Mouse (Mus musculus) liver, embryonic 12.5 days (tissue): ENCODE measurements around the gene Klhl42. TPM values are rescaled to one million over a fixed set of nuclear protein-coding genes. Genes with fewer than 3 reads are reported as not detected.

Experiments used
- ATAC-seq: fragments of 200-750 bp; cut with Nextera tagmentation; 2 replicates; pipeline ENCODE4 v1.8.0; 2017; ENCODE audit warnings: moderate number of reproducible peaks, mild to moderate bottlenecking, moderate library complexity
- H3K27ac ChIP-seq: fragments of 300-500 bp; sonication (generic); 2 replicates; pipeline ENCODE4 v1.5.1; 2016; ENCODE audit warnings: mild to moderate bottlenecking
- H3K27me3 ChIP-seq: fragments of 300-500 bp; sonication (generic); replicated peaks from 2 replicates; pipeline ENCODE4 v1.6.1; 2016; ENCODE audit warnings: mild to moderate bottlenecking, moderate library complexity
- H3K36me3 ChIP-seq: fragments of 300-500 bp; sonication (generic); 2 replicates; pipeline ENCODE4 v1.6.1; 2016; ENCODE audit warnings: mild to moderate bottlenecking, moderate library complexity
- H3K4me1 ChIP-seq: fragments of 300-500 bp; sonication (generic); 2 replicates; pipeline ENCODE4 v1.6.1; 2016
- H3K4me2 ChIP-seq: fragments of 300-500 bp; sonication (generic); 2 replicates; pipeline ENCODE4 v1.6.1; 2016; ENCODE audit warnings: mild to moderate bottlenecking, moderate library complexity
- H3K4me3 ChIP-seq: fragments of 300-500 bp; sonication (generic); 2 replicates; pipeline ENCODE4 v1.5.1; 2016; ENCODE audit warnings: mild to moderate bottlenecking, moderate library complexity
- H3K9ac ChIP-seq: fragments of 300-500 bp; sonication (generic); 2 replicates; pipeline ENCODE4 v1.6.1; 2016; ENCODE audit warnings: mild to moderate bottlenecking, moderate library complexity
- H3K9me3 ChIP-seq: fragments of 300-500 bp; sonication (generic); replicated peaks from 2 replicates; pipeline ENCODE4 v1.6.1; 2016; ENCODE audit warnings: mild to moderate bottlenecking, moderate library complexity
- WGBS: fragments of 180-500 bp; shearing (Covaris S2); methylation state at CpG from one replicate; pipeline ENCODE4 v1.1.7; 2016; ENCODE audit not compliant: insufficient replicate concordance; 5-methylcytosine and 5-hydroxymethylcytosine counted together
- polyA plus RNA-seq: library from polyadenylated mRNA; unstranded; fragments of >200 nt; fragmentation: Nextera tagmentation; extraction: Ambion mirVana; gene quantifications from 2 replicates; pipeline ENCODE4 v1.2.1, GENCODE M21; 2016

The Klhl42 gene
- polyA plus RNA-seq, 1 experiment from 2014 or later: 3.6 TPM

DNA sequence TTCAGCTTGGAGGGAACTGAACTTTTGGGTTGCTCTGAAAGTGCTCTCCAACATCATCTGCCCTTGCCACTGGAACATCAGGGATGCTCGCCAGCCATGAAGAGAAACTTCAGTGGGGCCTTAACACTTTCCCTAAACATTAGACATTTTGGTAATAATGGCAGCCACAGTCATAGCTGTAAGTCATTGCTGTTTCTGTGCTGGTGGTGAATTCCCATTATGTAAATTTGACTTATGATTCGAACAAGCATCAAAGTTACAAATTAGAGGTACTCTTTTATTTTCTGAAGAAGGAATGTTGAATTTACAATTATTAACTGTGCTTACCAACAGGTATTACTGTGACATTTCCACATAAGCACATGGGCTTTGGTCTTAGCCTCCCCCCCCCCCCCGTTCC is 27.0 kb downstream of the Klhl42 start:
- 73% methylated on average over 3 of the region's 3 CpGs for WGBS
- no peak overlapping the region for H3K27ac ChIP-seq

DNA sequence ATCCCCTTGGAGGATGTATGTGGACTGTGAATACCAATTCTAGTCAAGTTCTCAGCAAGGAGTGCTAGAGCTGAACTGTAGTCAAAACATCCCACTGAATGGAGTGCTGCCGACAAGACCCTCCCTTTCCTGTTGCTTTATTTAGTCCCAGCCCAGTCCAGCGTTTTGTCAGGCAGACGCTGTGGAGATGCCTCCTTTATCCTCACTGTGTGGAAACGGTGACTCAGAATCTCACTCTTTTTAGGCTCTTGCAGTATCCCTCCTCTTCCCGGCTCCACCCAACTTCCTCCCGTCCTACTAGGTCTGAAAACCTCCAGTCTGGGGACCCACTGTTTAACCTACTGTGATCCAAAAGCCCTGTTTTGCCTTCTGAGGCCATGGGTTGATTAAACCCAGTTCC is 30.1 kb downstream of the Klhl42 start:
- Histone ChIP-seq H3K9me3 (no peaks in the 10 kb centered on the region), H3K27me3 (no peaks in the 10 kb centered on the region), H3K4me2 (no peak overlapping the region), H3K4me3 (no peak overlapping the region), H3K4me1 (no peaks in the 10 kb centered on the region), H3K9ac (no peak overlapping the region), H3K27ac (no peak overlapping the region), H3K36me3 (no peaks in the 10 kb centered on the region)
- ATAC-seq: no peak
- WGBS: 30% methylated on average over 6 of the region's 6 CpGs

More for the DNA sequence above, 27.0 kb downstream of the Klhl42 start:
- H3K9ac ChIP-seq: no peak overlapping the region
- ATAC-seq: no peak
- no peak overlapping the region for H3K4me3 ChIP-seq
- H3K36me3 ChIP-seq: no peaks in the 10 kb centered on the region
- H3K27me3 ChIP-seq: no peaks in the 10 kb centered on the region
- no peaks in the 10 kb centered on the region for H3K4me1 ChIP-seq
- no peaks in the 10 kb centered on the region for H3K9me3 ChIP-seq
- H3K4me2 ChIP-seq: no peak overlapping the region

GRCm38 (mm10) chr6:147127239-147127638 is 36.1 kb downstream of the Klhl42 start:
- ATAC-seq: no peak
- 77% methylated on average over 10 of the region's 10 CpGs for WGBS
- H3K36me3 ChIP-seq: no peaks in the 10 kb centered on the region

GRCm38 (mm10) chr6:147138260-147138659 is 47.1 kb downstream of the Klhl42 start:
- Histone ChIP-seq H3K27me3 (no peaks in the 10 kb centered on the region), H3K9me3 (no peaks in the 10 kb centered on the region), H3K9ac (no peak overlapping the region), H3K27ac (no peak overlapping the region), H3K36me3 (no peaks in the 10 kb centered on the region), H3K4me3 (no peak overlapping the region), H3K4me2 (no peak overlapping the region), H3K4me1 (no peaks in the 10 kb centered on the region)
- 63% methylated on average over 3 of the region's 3 CpGs for WGBS
- ATAC-seq: no peak

More at GRCm38 (mm10) chr6:147127239-147127638, 36.1 kb downstream of the Klhl42 start:
- H3K27me3 ChIP-seq: no peaks in the 10 kb centered on the region
- H3K9ac ChIP-seq: no peak overlapping the region
- H3K9me3 ChIP-seq: no peaks in the 10 kb centered on the region
- H3K27ac ChIP-seq: no peak overlapping the region
- no peak overlapping the region for H3K4me2 ChIP-seq
- no peaks in the 10 kb centered on the region for H3K4me1 ChIP-seq
- no peak overlapping the region for H3K4me3 ChIP-seq

DNA sequence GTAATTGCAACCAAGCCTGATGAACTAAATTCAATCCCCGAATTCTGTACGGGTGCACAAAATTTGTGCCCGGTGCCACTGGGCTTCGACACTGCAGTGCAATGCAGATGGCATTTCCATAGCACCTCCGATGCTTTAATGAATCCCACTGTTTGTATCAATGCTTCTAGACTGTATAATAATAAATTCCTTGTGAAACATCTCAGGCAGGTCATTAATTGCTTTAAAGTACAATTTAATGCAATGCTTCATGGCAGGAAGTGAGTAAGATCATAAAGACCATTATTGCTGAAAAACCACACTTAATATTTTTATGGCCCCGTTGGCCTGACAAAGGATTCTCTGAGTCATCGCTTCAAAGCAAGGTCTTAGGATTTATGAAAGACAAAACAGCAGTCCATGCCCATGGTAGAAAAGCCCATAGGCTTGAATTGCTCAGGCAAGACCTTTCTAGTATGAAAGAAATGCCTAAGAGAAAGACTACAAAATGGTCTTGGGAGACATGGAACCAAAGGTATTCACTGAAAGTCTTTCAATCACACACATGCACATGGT is 49.5 kb downstream of the Klhl42 start:
- WGBS: 81% methylated on average over 7 of the region's 7 CpGs
- H3K4me2 ChIP-seq: no peak overlapping the region
- H3K9ac ChIP-seq: no peak overlapping the region
- H3K9me3 ChIP-seq: no peaks in the 10 kb centered on the region
- no peak overlapping the region for H3K4me3 ChIP-seq
- no peaks in the 10 kb centered on the region for H3K27me3 ChIP-seq
- no peaks in the 10 kb centered on the region for H3K4me1 ChIP-seq
- no peak for ATAC-seq
- no peaks in the 10 kb centered on the region for H3K36me3 ChIP-seq
- no peak overlapping the region for H3K27ac ChIP-seq

GRCm38 (mm10) chr6:147144664-147145063 is 53.5 kb downstream of the Klhl42 start:
- Histone ChIP-seq H3K36me3 (no peaks in the 10 kb centered on the region), H3K9me3 (no peaks in the 10 kb centered on the region), H3K9ac (no peak overlapping the region), H3K27me3 (no peaks in the 10 kb centered on the region), H3K4me1 (no peaks in the 10 kb centered on the region), H3K4me3 (no peak overlapping the region), H3K27ac (no peak overlapping the region), H3K4me2 (no peak overlapping the region)
- no peak for ATAC-seq
- 82% methylated on average over 5 of the region's 5 CpGs for WGBS

- ATAC-seq: no peak; the same call in 1 of the 2 replicates
- H3K27me3 ChIP-seq: no peaks in the 10 kb centered on the region
- H3K4me3 ChIP-seq: no peak overlapping the region
- 28% methylated on average over 2 of the region's 2 CpGs for WGBS
- H3K9ac ChIP-seq: no peak overlapping the region
- H3K9me3 ChIP-seq: no peaks in the 10 kb centered on the region
- no peak overlapping the region for H3K4me2 ChIP-seq
- no peak overlapping the region for H3K27ac ChIP-seq
- no peaks in the 10 kb centered on the region for H3K4me1 ChIP-seq
- no peaks in the 10 kb centered on the region for H3K36me3 ChIP-seq
Observed at GRCm38 (mm10) chr6:147145277-147145676, 54.1 kb downstream of the Klhl42 start.

DNA sequence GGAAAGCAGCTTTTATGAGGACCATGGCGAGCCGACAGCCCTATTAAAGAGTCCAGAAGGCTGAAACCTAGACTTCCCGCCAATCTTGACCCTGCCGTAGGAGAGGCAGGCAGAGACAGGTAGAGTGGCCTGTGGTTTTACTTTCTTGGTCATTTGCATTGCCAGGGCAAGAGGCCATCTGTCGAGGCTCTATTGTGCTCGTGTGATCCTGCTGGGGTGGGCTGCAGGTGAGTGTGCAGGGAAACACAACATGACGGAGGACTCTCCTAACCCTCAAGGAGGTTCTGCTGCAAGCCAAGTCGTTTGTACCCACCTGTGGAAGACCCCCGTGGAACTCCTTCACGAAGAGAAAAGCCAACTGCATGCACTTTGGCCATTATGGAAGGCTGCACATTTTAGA is 54.6 kb downstream of the Klhl42 start:
- H3K4me2 ChIP-seq: no peak overlapping the region
- H3K9ac ChIP-seq: no peak overlapping the region
- H3K9me3 ChIP-seq: no peaks in the 10 kb centered on the region
- no peaks in the 10 kb centered on the region for H3K36me3 ChIP-seq
- no peak overlapping the region for H3K4me3 ChIP-seq
- no peaks in the 10 kb centered on the region for H3K27me3 ChIP-seq
- no peak for ATAC-seq
- WGBS: 62% methylated on average over 10 of the region's 10 CpGs
- no peaks in the 10 kb centered on the region for H3K4me1 ChIP-seq
- no peak overlapping the region for H3K27ac ChIP-seq

GRCm38 (mm10) chr6:147151069-147151468 is 59.9 kb downstream of the Klhl42 start:
- Histone ChIP-seq H3K9ac (no peak overlapping the region), H3K4me2 (no peak overlapping the region), H3K4me3 (no peak overlapping the region), H3K27me3 (no peaks in the 10 kb centered on the region), H3K9me3 (no peaks in the 10 kb centered on the region), H3K27ac (no peak overlapping the region), H3K36me3 (no peaks in the 10 kb centered on the region), H3K4me1 (no peaks in the 10 kb centered on the region)
- WGBS: 62% methylated on average over 6 of the region's 6 CpGs
- no peak for ATAC-seq

GRCm38 (mm10) chr6:147151839-147152238 is 60.7 kb downstream of the Klhl42 start:
- H3K36me3 ChIP-seq: no peaks in the 10 kb centered on the region
- H3K27me3 ChIP-seq: no peaks in the 10 kb centered on the region
- no peak overlapping the region for H3K4me3 ChIP-seq
- no peaks in the 10 kb centered on the region for H3K9me3 ChIP-seq
- H3K9ac ChIP-seq: no peak overlapping the region
- no peak overlapping the region for H3K4me2 ChIP-seq
- H3K27ac ChIP-seq: no peak overlapping the region
- ATAC-seq: peak; percentile 13; the same call in 1 of the 2 replicates
- no peaks in the 10 kb centered on the region for H3K4me1 ChIP-seq

GRCm38 (mm10) chr6:147155085-147155484 is 63.9 kb downstream of the Klhl42 start:
- ATAC-seq: no peak
- 39% methylated on average over 7 of the region's 7 CpGs for WGBS
- no peaks in the 10 kb centered on the region for H3K36me3 ChIP-seq
- H3K9ac ChIP-seq: no peak overlapping the region
- H3K4me2 ChIP-seq: no peak overlapping the region
- no peaks in the 10 kb centered on the region for H3K9me3 ChIP-seq
- H3K4me3 ChIP-seq: no peak overlapping the region
- H3K27me3 ChIP-seq: no peaks in the 10 kb centered on the region
- no peak overlapping the region for H3K27ac ChIP-seq
- H3K4me1 ChIP-seq: no peaks in the 10 kb centered on the region

- no peak overlapping the region for H3K9ac ChIP-seq
- H3K36me3 ChIP-seq: no peaks in the 10 kb centered on the region
- H3K4me1 ChIP-seq: no peaks in the 10 kb centered on the region
- H3K27ac ChIP-seq: no peak overlapping the region
- no peaks in the 10 kb centered on the region for H3K27me3 ChIP-seq
- no peak overlapping the region for H3K4me3 ChIP-seq
- no peaks in the 10 kb centered on the region for H3K9me3 ChIP-seq
- no peak for ATAC-seq
- no peak overlapping the region for H3K4me2 ChIP-seq
- WGBS: 37% methylated on average over 5 of the region's 5 CpGs
Observed at GRCm38 (mm10) chr6:147161818-147162584, 70.8 kb downstream of the Klhl42 start.
